Mouse (Mus musculus) megakaryocyte, embryonic 14.5 days (primary cell): ENCODE data around the gene Gpr82.

Experiments
- FLI1 ChIP-seq: IDR thresholded peaks from 2 replicates; pipeline ENCODE4 v1.6.1; 2012; ENCODE audit warnings: low read length, inconsistent platforms, mixed read lengths
- GATA1 ChIP-seq: IDR thresholded peaks from 3 replicates; pipeline ENCODE4 v1.6.1; 2012; ENCODE audit warnings: mixed read lengths, low read length, inconsistent platforms, borderline replicate concordance

GRCm38 (mm10) chrX:13622654-13623053, 38.5 kb upstream of the Gpr82 start:
- TF ChIP-seq GATA1: no peak
- no peak for TF ChIP-seq FLI1
